Mouse (Mus musculus): ENCODE measurements around the gene Ctxn2. TPM values are rescaled to one million over a fixed set of nuclear protein-coding genes. Genes with fewer than 3 reads are reported as not detected.

Ctxn2 gene
- polyA plus RNA-seq, 1 experiment from 2014 or later: not detected

GRCm38 (mm10) chr2:125192905-125193304, 56.4 kb downstream of the Ctxn2 start:
- ATAC-seq (ENCODE audit: insufficient read depth): no peak
- no peak for DNase-seq
- Histone ChIP-seq H3K4me2 (no peak overlapping the region), H3K9me3 (ENCODE audit: low read depth, low read length) (no peaks in the 10 kb centered on the region), H3K27me3 (ENCODE audit: insufficient read depth, low read length) (no peaks in the 10 kb centered on the region), H3K36me3 (ENCODE audit: insufficient read depth) (no peaks in the 10 kb centered on the region), H3K4me3 (ENCODE audit: low read depth, low read length) (no peak overlapping the region), H3K27ac (ENCODE audit: low read depth) (no peak overlapping the region), H3K4me1 (ENCODE audit: insufficient read depth) (no peaks in the 10 kb centered on the region), H3K9ac (no peak overlapping the region)
- no peak for TF ChIP-seq CTCF (IDR thresholded peaks at IDR 0.05; ENCODE audit: low read depth)

DNA sequence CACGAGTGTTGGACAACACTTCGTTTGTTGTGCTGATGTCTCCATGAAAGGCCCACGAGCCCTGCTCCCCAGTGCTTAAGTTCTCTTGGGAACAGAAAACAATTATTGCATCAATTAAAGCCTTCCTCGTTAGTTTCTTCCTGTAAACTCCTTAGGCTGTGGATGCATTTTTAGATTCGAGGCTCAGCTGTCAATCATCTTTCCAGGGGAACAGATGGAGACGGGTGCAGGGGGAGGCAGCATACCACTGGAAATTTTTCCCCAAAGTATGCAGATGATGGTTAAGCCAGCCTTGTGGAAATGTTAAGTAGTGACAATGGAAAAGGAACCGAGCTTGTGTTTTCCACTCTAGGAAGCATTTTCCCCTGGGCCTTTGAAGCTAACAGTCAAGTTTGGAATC, 60.3 kb downstream of the Ctxn2 start:
- 70% methylated on average over 7 of the region's 7 CpGs for WGBS
- ATAC-seq (ENCODE audit: insufficient read depth) (no peak), DNase-seq (no peak)
- Histone ChIP-seq H3K4me3 (ENCODE audit: low read depth, low read length) (no peak overlapping the region), H3K27me3 (ENCODE audit: insufficient read depth, low read length) (no peaks in the 10 kb centered on the region), H3K4me1 (ENCODE audit: insufficient read depth) (no peaks in the 10 kb centered on the region), H3K9me3 (ENCODE audit: low read depth, low read length) (no peaks in the 10 kb centered on the region), H3K27ac (ENCODE audit: low read depth) (no peak overlapping the region), H3K4me2 (no peak overlapping the region), H3K9ac (no peak overlapping the region), H3K36me3 (ENCODE audit: insufficient read depth) (no peaks in the 10 kb centered on the region)
- no peak for TF ChIP-seq CTCF (IDR thresholded peaks at IDR 0.05; ENCODE audit: low read depth)

Other genes starting within 250 kb of the Ctxn2 start
- gene Slc24a5, start 68.6 kb upstream of the Ctxn2 start, polyA plus RNA-seq (2014; fragmentation: Nextera tagmentation; extraction: Ambion mirVana): 4.5 and 5.0 TPM in 2 replicates
- 125 and 127 TPM in 2 replicates for gene Myef2, start 13.0 kb upstream of the Ctxn2 start, polyA plus RNA-seq (2014; fragmentation: Nextera tagmentation; extraction: Ambion mirVana)
- not detected in 2 replicates for gene Slc12a1, start 15.8 kb downstream of the Ctxn2 start, polyA plus RNA-seq (2014; fragmentation: Nextera tagmentation; extraction: Ambion mirVana)
- gene Dut, start 110.5 kb downstream of the Ctxn2 start, polyA plus RNA-seq (2014; fragmentation: Nextera tagmentation; extraction: Ambion mirVana): 197 and 198 TPM in 2 replicates

Data from lung, embryonic 14.5 days (tissue).